Mouse (Mus musculus) forebrain, embryonic 16.5 days (tissue): ENCODE measurements around the gene Lefty2. TPM values are rescaled to one million over a fixed set of nuclear protein-coding genes. Genes with fewer than 3 reads are reported as not detected.

Experiments
- ATAC-seq: fragments of 200-750 bp; cut with Nextera tagmentation; 2 replicates; pipeline ENCODE4 v1.8.0; 2017; ENCODE audit warnings: mild to moderate bottlenecking, moderate library complexity
- H3K27ac ChIP-seq: fragments of 300-500 bp; sonication (generic); 2 replicates; pipeline ENCODE4 v1.5.1; 2014; ENCODE audit warnings: low read length, control low read depth
- H3K27me3 ChIP-seq: fragments of 300-500 bp; sonication (generic); replicated peaks from 2 replicates; pipeline ENCODE4 v1.6.1; 2014; ENCODE audit warnings: low read length; ENCODE audit not compliant: control insufficient read depth, insufficient read depth
- H3K36me3 ChIP-seq: fragments of 300-500 bp; sonication (generic); 2 replicates; pipeline ENCODE4 v1.6.1; 2014; ENCODE audit not compliant: control insufficient read depth, insufficient read depth
- H3K4me1 ChIP-seq: fragments of 300-500 bp; sonication (generic); replicated peaks from 2 replicates; pipeline ENCODE4 v1.6.1; 2014; ENCODE audit warnings: low read length; ENCODE audit not compliant: control insufficient read depth, insufficient read depth
- H3K4me2 ChIP-seq: fragments of 300-500 bp; sonication (generic); 2 replicates; pipeline ENCODE4 v1.6.1; 2014; ENCODE audit warnings: mild to moderate bottlenecking, low read length, control low read depth
- H3K4me3 ChIP-seq: fragments of 300-500 bp; sonication (generic); replicated peaks from 2 replicates; pipeline ENCODE4 v1.5.1; 2014; ENCODE audit warnings: mild to moderate bottlenecking, low read length, control low read depth
- H3K9ac ChIP-seq: fragments of 300-500 bp; sonication (generic); replicated peaks from 2 replicates; pipeline ENCODE4 v1.6.1; 2014; ENCODE audit warnings: low read depth, low read length, control low read depth
- H3K9me3 ChIP-seq: fragments of 300-500 bp; sonication (generic); 2 replicates; pipeline ENCODE4 v1.6.1; 2016; ENCODE audit warnings: low read length; ENCODE audit not compliant: control insufficient read depth
- WGBS: fragments of 180-500 bp; shearing (Covaris S2); extraction: QIAGEN DNeasy Blood & Tissue Kit; methylation state at CpG from one replicate; pipeline ENCODE4 v1.1.7; 2014; 5-methylcytosine and 5-hydroxymethylcytosine counted together
- polyA plus RNA-seq: library from polyadenylated mRNA; unstranded; fragments of >200 nt; fragmentation: Nextera tagmentation; extraction: Ambion mirVana; gene quantifications from 2 replicates; pipeline ENCODE4 v1.2.1, GENCODE M21; 2015

Lefty2 gene
- polyA plus RNA-seq, 1 experiment from 2014 or later = 6.6 TPM

GRCm38 (mm10) chr1:180870122-180870650, 22.7 kb upstream of the Lefty2 start:
- no peaks in the 10 kb centered on the region for H3K27me3 ChIP-seq
- no peak overlapping the region for H3K4me3 ChIP-seq
- 78% methylated on average over 13 of the region's 13 CpGs for WGBS
- ATAC-seq = no peak
- no peak overlapping the region for H3K27ac ChIP-seq
- H3K9me3 ChIP-seq = no peaks in the 10 kb centered on the region
- H3K9ac ChIP-seq = no peak overlapping the region
- H3K36me3 ChIP-seq = peaks cover 19% of the 10 kb centered on the region
- no peak overlapping the region for H3K4me2 ChIP-seq
- no peaks in the 10 kb centered on the region for H3K4me1 ChIP-seq

- H3K4me1 ChIP-seq = no peaks in the 10 kb centered on the region
- H3K36me3 ChIP-seq = no peaks in the 10 kb centered on the region
- WGBS = 19% methylated on average over 9 of the region's 9 CpGs
- no peaks in the 10 kb centered on the region for H3K27me3 ChIP-seq
- no peaks in the 10 kb centered on the region for H3K9me3 ChIP-seq
- no peak for ATAC-seq
- H3K4me2 ChIP-seq = no peak overlapping the region
- H3K9ac ChIP-seq = no peak overlapping the region
- no peak overlapping the region for H3K27ac ChIP-seq
- H3K4me3 ChIP-seq = no peak overlapping the region
Observed at GRCm38 (mm10) chr1:180873861-180874484, 18.9 kb upstream of the Lefty2 start.

GRCm38 (mm10) chr1:180874615-180875014, 18.3 kb upstream of the Lefty2 start:
- 81% methylated on average over 2 of the region's 2 CpGs for WGBS
- H3K36me3 ChIP-seq = no peaks in the 10 kb centered on the region
- no peak overlapping the region for H3K4me2 ChIP-seq
- H3K9ac ChIP-seq = no peak overlapping the region
- H3K4me1 ChIP-seq = no peaks in the 10 kb centered on the region
- H3K27me3 ChIP-seq = no peaks in the 10 kb centered on the region
- no peak for ATAC-seq
- H3K4me3 ChIP-seq = no peak overlapping the region
- no peak overlapping the region for H3K27ac ChIP-seq
- H3K9me3 ChIP-seq = no peaks in the 10 kb centered on the region

GRCm38 (mm10) chr1:180875126-180875525, 17.8 kb upstream of the Lefty2 start:
- Histone ChIP-seq H3K4me2 (no peak overlapping the region), H3K9me3 (no peaks in the 10 kb centered on the region), H3K4me3 (no peak overlapping the region), H3K27me3 (no peaks in the 10 kb centered on the region), H3K36me3 (no peaks in the 10 kb centered on the region), H3K27ac (no peak overlapping the region), H3K4me1 (no peaks in the 10 kb centered on the region), H3K9ac (no peak overlapping the region)
- no peak for ATAC-seq
- WGBS = 86% methylated on average over 9 of the region's 9 CpGs

GRCm38 (mm10) chr1:180877466-180877865, 15.4 kb upstream of the Lefty2 start:
- no peaks in the 10 kb centered on the region for H3K4me1 ChIP-seq
- no peak overlapping the region for H3K4me2 ChIP-seq
- H3K9ac ChIP-seq = no peak overlapping the region
- H3K27me3 ChIP-seq = no peaks in the 10 kb centered on the region
- no peak overlapping the region for H3K4me3 ChIP-seq
- no peaks in the 10 kb centered on the region for H3K36me3 ChIP-seq
- ATAC-seq = no peak
- H3K9me3 ChIP-seq = no peaks in the 10 kb centered on the region
- H3K27ac ChIP-seq = no peak overlapping the region
- WGBS = 77% methylated on average over 4 of the region's 4 CpGs

GRCm38 (mm10) chr1:180881768-180882167, 11.1 kb upstream of the Lefty2 start:
- no peaks in the 10 kb centered on the region for H3K27me3 ChIP-seq
- no peak overlapping the region for H3K27ac ChIP-seq
- H3K4me1 ChIP-seq = no peaks in the 10 kb centered on the region
- H3K36me3 ChIP-seq = no peaks in the 10 kb centered on the region
- H3K4me3 ChIP-seq = no peak overlapping the region
- 79% methylated on average over 3 of the region's 3 CpGs for WGBS
- no peaks in the 10 kb centered on the region for H3K9me3 ChIP-seq
- no peak for ATAC-seq
- no peak overlapping the region for H3K4me2 ChIP-seq
- H3K9ac ChIP-seq = no peak overlapping the region

GRCm38 (mm10) chr1:180883731-180884130, 9.2 kb upstream of the Lefty2 start:
- Histone ChIP-seq H3K4me3 (no peak overlapping the region), H3K4me2 (no peak overlapping the region), H3K9me3 (no peaks in the 10 kb centered on the region), H3K27ac (no peak overlapping the region), H3K36me3 (no peaks in the 10 kb centered on the region), H3K27me3 (no peaks in the 10 kb centered on the region), H3K4me1 (peaks cover 4% of the 10 kb centered on the region), H3K9ac (no peak overlapping the region)
- 48% methylated on average over 7 of the region's 7 CpGs for WGBS
- ATAC-seq = no peak

- no peak overlapping the region for H3K4me2 ChIP-seq
- H3K9me3 ChIP-seq = no peaks in the 10 kb centered on the region
- no peak for ATAC-seq
- no peak overlapping the region for H3K27ac ChIP-seq
- no peaks in the 10 kb centered on the region for H3K27me3 ChIP-seq
- no peaks in the 10 kb centered on the region for H3K36me3 ChIP-seq
- no peak overlapping the region for H3K9ac ChIP-seq
- no peak overlapping the region for H3K4me3 ChIP-seq
- 90% methylated on average over 9 of the region's 9 CpGs for WGBS
- peaks cover 6% of the 10 kb centered on the region for H3K4me1 ChIP-seq
Observed at GRCm38 (mm10) chr1:180884484-180884883, 8.4 kb upstream of the Lefty2 start.

GRCm38 (mm10) chr1:180888556-180889042, 4.3 kb upstream of the Lefty2 start:
- H3K9me3 ChIP-seq = no peaks in the 10 kb centered on the region
- H3K36me3 ChIP-seq = no peaks in the 10 kb centered on the region
- H3K4me2 ChIP-seq = no peak overlapping the region
- H3K27me3 ChIP-seq = peaks cover 4% of the 10 kb centered on the region
- 1% methylated on average over 13 of the region's 13 CpGs for WGBS
- H3K9ac ChIP-seq = no peak overlapping the region
- ATAC-seq = peak; percentile 26; the same call in 1 of the 2 replicates
- H3K27ac ChIP-seq = no peak overlapping the region
- peaks cover 6% of the 10 kb centered on the region for H3K4me1 ChIP-seq
- H3K4me3 ChIP-seq = no peak overlapping the region
